Mouse (Mus musculus) cerebellum, postnatal 25 days (tissue): Measurements from ENCODE around the gene Zdhhc17.

Experiments
- DNase-seq, 2 experiments: peaks; one replicate each; pipeline ENCODE4 v3.0.0; 2021; ENCODE audit warnings: mixed read lengths in 2 of 2

Gene Zdhhc17

DNA sequence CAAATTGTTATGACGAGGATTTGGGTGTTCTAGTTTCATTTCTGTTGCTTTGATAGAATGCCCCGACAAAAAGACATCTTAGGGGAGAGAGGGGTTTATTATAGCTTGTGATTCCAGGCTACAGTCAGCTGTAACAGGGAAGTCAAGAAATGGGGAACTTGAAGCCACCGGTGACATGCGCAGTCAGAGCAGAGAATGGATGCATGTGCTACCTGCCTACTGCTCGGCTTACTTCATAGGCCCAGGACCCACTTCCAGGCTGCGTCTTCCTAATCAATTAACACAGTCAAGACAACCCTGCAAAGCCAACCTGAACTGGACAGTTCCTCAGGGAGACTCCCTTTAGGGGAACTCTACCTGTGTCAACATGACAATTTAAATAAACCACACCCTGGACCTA lies 5.7 kb downstream of the Zdhhc17 start:
- no peak for DNase-seq

DNA sequence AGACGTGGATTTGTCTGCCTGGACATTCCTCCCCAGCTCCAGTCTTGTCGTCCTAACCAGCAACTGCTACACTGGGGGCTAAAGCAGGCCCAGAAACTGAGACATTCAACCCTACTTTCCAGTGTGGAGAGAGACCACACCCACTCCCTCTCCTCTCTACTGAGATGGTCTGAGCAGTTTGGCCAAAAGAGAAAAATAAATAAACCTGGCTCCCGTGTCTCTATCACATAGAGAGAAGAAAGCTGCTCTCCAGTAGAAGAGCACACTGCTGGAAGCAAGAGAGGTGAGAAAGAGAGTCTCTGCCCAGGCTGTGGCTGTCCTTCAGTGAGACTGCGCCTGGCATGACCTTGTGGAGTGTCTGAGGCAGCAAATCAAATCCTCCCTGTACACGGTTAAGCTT lies 10.7 kb downstream of the Zdhhc17 start:
- DNase-seq: no peak

DNA sequence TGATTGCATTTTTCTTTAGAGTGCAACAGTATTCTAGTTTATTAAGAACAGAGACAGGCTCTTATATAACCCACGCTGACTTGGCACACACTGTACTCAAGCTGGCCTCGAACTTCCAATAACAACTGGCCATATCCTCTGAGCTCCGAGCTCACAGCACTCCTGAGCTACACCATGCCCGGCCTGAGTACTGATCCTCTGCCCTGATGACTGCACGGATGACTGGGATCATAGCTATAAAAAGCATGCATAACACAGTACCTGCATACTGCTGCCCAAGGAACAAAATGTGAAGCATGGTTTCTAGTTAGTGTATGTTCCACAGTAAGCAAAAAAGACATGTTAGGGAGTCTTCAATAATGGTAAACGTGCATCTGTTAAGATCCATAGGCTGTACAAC lies 12.8 kb downstream of the Zdhhc17 start:
- no peak for DNase-seq

DNA sequence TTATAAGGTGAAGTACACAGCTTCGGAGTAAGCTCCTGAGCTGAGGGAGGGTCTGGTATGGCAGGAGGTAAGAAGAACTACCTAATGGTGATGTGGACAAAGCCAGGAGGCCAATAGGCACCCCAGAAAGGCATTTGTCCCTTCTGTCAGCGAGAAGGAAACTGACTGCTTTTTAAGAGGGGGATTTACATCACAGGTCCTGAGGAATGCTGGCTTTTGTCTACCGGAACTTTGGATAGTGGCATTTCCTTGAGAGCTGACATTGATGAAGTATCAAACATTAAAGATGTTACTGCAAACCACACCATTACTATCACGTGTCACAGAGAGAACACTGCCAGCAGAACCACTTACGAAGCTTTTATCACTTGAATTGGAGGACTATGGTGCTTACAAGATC lies 15.2 kb downstream of the Zdhhc17 start:
- no peak for DNase-seq

DNA sequence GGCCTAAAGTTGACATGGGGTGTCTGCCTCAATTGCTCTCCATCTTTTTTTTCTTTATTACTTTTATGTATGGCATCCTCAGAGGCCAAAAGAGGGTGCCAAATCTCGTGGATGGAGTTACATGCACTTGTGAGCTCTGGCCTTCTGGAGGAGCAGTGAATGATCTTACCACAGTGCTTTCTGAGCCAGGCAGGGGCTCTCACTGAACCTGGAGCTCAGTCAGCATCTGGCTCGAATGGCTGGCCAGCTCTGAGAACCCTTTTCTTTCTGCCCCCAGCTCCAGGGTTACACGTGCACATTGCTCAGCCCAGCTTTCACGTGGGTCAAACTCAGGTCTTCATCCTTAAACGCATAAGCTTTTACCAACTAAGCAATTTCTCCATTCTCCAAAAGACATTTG lies 16.7 kb downstream of the Zdhhc17 start:
- no peak for DNase-seq

DNA sequence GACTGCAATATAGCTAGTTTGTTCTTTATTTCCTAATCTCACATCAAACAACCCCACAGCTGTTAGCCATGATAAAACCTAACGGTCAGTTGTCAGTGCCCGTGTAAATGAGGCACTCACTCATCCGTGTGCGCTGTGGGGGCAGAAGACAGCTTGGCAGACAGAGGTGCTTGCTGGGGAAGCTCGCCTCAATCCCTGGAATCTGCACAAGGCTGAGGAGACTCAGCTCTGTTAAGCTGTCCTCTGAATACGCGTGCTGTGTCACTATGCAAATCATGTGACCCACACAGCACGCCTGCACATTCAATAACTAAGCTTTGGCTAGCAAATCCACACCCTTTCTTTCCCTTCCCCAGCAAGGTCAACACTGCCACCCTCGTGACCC lies 17.9 kb downstream of the Zdhhc17 start:
- peak in 1 of 2 experiments; percentile 35 for DNase-seq

DNA sequence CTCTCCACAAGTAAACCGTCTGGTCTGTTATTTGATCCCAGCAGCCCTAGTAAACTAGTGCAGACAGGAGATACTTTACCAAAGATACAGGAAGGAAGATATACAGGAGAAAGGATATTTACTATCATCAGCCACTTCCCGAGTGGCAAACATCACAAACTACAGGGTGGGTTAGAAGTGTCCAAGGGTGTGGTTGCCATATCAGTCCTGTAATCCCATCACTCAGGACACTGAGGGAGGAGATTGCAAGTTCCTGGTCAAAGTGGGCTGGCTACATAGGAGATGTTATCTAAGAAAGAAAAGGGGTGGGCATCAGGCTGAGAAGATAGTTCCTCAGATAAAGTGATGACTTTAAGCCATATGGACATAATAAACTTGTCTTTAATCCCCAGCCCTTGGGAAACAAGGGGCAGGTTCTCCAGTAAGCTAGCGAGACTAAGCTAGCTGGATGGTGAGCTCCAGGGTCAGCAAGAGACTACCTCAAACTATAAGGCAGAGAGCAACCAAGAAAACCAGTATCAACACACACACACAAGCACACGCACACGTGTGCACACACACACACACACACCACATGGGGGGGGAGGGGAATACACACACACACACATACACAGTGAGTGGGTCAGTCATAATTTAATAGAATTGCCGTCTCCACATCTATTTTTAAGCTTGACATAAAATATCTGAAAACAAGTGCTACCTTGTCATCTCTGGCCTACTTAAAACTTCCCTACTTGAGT lies 18.5 kb downstream of the Zdhhc17 start:
- DNase-seq: no peak

DNA sequence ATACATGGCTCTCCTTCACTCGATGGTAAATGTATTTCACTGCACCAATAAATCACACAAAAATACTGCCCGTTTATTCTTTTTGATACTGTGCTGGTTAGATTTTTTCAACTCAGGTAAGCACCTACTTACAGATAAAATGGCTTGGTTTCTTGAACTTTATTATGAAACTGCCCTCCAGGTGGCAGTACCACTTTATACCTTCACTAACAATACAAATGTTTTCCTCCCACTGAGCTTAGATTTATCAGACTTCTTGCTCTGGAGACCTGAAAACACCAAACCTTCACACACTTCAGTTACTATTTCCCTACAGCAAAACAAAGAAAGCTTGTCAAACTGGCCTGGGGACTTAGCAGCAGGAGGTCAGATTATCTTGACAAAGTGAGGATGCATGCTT lies 20.2 kb downstream of the Zdhhc17 start:
- peak in 1 of 2 experiments; percentile 31 for DNase-seq

DNA sequence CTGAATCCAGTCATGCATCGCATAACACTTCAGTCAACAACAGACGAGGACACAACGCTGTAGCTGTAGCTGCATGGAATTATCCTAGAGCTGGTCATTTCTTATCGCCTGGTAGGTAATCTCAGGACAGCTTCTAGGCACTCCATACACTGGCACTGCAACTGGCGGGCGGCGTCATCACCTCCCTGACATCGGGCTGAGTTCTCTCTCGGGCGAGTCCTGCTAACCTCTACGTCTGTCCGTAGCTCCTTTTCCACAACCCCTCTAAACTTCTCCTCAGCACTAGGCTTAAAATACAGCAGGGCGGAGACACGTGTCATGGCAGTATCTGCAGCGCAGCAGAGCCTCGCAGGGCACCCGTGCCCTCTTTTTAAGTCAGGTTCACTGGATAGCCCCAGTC lies 23.3 kb downstream of the Zdhhc17 start:
- DNase-seq: no peak

DNA sequence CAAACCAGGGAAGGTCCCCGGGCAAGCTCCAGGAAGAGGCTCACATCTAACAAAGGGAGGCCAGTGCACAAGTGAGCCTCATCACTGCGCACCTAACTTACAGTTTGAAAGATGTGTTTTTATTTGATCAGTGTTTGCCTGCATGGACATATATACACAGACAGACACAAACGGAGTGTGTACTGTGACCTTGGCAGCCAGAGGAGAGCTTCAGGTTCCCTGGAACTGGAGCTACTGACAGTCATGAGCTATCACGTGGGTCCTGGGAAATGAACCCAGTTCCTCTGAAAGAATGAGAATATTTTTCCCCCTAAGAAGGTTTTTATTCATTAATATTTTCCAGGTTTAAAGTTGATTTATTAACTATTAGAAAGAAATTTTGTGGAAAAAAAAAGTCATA lies 27.2 kb downstream of the Zdhhc17 start:
- DNase-seq: no peak

DNA sequence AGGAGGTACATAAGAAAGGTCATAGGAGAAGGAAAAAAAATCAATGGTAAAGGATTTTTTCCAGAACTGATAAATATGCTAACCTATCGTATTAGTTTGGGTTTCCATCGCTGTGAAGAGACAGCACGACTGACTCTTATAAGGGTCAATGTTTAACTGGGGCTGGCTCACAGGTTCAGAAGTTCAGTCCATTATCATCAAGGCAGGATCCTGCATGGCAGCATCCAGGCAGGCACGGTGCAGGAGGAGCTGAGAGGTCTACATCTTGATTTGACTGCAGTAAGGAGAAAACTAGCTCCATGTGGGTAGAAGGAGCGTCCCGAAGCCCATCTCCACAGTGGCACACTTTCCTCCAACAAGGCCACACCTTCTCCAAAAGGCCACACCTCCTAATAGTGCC lies 29.5 kb downstream of the Zdhhc17 start:
- no peak for DNase-seq

DNA sequence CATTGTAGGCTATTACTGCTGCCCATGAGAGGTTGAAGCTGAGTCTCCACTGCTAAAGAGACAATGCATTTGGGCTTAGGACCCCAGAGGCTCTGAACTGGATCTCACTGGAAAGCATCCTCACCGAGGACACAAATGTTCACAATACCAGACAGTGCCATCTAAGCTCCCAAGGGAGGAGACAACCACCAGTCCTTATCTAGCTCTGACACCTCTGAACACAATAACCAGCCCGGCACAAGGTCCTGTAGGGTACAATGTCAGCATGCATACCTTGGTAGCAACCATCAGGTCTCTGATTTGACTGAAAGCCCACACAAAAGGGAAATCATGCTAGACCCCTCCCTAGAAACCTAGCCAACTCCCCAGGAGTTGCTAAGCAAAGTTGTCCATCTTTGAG lies 30.5 kb downstream of the Zdhhc17 start:
- no peak for DNase-seq

DNA sequence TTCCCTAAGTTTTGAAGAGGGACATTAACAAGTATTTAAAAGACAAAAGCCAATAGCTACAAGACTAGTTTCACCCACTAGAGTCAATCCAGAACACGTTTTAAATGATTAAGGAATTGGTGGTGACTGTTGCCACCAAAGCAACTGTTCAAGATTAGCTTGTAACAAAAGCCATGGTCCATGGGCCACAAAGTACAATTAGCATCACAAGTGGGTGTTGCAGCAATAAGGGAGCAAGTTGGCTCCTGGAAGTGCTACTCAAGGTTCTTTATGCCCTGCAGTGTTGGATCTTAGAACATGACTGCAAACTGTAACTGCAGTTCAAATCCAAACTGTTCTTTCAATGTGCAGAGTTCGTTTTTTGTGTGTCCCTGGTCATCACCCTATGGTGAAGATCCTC lies 32.6 kb downstream of the Zdhhc17 start:
- DNase-seq: no peak

DNA sequence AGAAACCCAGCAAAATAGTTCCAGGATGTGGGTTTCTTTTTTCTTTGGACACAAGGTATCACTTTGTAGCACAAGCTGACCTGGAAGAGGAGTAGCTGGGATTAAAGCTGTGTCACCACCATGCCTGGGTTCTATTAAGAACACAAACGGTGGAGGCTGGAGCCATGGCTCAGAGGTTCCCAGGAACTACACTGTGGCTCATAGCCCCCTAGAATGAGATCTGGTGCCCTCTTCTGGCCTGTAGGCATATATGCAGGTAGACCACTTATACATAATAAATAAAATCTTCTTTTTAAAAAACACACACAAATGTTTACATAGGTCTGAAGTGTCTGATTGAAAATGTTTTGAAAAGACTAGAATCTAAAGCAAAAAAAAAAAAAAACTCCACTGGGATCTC lies 33.9 kb downstream of the Zdhhc17 start:
- peak; percentile 36 to 63 for DNase-seq

DNA sequence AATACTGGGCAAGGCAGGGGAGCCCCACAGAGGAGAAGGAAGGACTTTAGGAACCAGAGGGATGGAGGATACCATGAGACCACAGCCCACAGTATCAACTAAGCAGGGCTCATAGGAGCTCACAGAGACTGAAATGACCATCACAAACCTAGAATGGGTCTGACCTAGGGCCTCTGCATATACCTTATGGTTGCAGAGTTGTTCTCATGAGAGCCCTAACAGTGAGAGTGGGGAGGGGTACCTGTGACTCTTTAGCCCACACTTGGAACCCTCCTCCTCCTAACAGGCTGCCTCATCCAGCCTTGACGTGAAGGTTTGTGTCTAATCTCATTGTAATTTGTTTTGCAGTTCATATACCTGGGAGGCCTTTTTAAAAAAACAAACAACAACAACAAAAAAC lies 35.1 kb downstream of the Zdhhc17 start:
- no peak for DNase-seq

DNA sequence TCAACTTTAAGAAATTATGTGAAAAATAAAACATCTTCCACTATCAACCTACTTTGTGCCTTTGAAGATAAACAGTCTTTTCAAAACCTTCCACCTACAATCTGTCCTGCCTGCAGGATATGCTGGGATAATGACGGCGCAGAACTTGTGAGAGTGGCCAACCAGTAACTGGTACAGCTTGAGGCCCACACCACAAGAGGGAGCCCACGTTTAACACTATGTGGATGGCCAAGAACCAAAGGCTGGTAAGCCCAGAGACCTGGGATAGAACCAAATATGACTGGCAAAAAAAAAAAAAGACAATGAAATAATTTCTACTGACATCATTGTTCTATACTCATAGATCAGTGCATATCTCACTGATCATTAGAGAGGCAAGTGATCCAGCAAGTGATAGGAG lies 35.5 kb downstream of the Zdhhc17 start:
- peak; percentile 63 to 82 for DNase-seq

DNA sequence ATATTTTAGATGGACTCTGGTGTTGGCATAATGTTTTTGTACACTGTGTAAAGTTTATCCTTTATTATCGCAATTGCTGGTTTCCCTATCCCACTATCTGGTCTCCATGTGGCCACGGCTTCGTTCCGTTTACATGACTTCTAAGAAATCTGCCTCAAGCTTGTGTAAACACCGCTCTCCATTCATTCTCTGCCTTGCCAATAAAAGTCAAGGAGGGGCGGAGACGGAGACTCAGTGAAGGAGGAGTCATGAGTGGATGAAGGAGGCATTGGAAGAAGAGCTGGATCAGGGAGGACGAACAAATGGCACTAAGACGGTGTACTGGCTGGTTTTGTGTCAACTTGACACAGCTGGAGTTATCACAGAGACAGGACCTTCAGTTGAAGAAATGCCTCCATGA lies 37.9 kb downstream of the Zdhhc17 start:
- DNase-seq: no peak

DNA sequence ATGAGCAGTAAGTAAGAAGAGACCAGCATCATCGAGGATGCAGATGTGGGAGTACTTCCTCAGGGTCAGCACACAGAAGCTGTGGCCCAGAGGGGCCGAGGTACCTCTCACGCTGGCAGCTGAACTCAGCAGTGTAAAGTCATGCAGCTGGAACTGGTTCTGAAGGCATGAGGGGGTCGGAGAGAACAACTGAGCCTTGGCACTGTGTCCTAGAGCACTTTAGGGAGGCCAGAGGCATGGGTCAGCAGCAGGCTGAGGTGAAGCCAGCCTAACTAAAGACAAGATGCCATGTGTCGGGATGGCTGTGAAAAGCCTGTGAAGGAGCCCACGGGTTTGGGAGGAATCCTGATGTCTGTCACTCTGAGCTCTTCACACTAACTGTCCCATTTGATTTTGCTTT lies 38.5 kb downstream of the Zdhhc17 start:
- no peak for DNase-seq

DNA sequence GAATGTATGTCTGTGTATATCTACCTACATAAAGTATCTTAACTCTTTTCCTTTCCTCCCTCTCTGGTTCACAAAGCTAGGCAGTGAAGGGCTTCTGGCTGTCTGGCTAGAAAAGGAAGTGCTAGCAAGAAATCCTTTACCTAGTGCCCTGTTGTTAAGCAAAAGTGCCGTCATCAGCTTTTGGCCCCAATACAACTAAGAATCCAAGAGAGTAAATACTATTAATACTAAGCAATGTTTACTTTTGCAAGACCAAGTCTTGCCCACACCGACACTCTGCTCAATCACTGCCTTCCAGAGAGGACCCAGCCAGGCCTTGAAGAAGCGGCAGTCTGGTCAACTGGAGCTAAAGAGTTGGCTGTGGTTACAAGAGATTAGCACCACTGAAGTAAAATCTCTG lies 38.9 kb downstream of the Zdhhc17 start:
- no peak for DNase-seq

DNA sequence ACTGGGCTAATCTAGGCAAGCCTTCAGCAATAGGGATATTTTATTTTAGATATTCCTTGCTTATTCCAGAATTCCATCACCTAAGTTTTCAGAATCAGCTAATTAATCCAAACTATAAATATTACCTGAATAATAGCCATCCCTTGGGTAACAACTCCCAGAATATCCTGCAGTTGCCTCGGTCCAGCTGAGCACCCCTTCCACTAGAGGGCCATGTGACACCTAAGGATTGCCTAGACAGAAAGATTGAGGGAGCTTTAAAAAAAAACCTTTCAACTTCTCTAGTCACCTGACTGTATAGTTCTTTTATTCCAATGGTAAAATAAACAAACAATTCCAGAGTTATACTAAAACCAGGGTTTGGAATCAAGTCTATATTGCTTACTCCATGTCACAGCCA lies 47.8 kb downstream of the Zdhhc17 start:
- no peak for DNase-seq

DNA sequence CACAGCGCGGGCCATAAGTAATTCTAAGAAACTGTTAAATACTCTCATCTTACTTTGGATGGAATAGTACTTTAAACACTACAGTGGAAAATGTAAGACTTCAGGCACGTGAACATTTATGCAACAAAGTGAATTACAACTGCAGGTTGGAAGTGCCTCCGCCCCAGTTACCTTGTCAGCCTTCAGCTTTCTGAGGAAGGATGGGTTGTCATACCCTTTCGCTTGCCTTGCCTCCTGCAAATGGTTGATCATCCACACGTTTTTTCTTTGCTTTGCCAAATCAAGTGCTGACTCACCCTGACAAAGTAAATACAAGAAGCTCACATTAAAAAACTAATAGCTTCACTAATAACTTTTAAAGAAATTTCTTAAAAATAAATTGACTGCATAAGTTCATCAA lies 49.1 kb downstream of the Zdhhc17 start:
- DNase-seq: no peak

DNA sequence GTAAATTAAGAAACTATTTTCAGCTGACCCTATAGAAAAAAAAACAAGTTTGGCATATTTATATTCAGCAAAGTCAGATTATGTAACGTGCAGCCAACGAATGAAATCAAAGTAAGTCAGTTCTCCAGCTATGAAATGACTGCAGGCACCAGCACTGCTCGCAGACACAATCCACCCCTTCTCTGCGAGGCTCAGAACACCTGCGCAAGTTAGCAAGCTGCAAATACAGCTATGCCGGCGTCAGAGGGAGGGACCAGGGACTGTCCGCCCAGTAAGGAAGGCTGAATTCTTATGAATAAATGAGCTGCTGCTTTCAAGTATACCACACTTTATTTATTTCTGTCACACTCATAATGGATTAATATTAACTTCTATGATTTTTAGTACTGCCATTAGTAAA lies 50.2 kb downstream of the Zdhhc17 start:
- no peak for DNase-seq

DNA sequence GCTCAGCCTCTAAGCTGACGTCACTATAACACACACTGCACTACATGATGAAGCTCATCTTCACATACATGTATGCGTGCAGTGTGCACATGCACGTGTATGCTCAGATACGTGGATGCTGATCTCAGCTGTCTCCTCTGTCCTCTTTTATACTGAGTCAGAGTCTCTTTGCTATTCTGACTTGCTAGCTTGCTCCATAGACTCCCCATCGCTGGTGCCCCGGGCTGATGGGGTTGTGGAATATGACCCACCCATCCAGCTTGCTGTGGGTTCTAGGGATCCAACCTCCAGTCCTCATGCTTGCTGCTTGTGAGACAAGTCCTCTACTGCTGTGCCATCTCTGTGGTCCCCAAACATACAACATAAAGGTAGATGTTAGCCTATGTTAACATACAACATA lies 51.1 kb downstream of the Zdhhc17 start:
- no peak for DNase-seq

DNA sequence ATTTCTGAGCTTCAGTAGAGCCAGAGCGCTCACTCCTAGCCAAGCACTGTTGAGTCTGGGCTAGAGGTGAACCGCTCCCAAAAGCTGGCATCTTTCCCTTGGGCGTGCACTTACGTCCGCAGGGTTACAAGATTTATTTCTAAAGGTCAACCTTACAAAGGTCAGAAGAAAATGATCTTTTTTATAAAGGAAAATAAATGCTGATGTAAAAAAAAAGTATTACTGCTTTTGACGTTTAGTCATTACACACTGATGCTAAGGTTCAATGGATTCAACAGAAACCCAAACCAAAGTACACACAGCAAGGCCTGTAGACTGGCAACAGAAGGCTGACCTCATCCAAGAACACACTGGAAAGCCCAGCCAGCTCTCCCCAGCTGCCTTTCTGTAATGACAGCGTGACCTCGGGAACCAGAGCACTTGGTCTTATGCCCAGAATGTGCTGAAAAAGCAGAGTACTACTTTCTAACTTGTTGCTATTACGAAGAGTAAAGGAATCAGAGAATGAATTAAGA lies 56.9 kb downstream of the Zdhhc17 start:
- DNase-seq: peak; percentile 40 to 42

DNA sequence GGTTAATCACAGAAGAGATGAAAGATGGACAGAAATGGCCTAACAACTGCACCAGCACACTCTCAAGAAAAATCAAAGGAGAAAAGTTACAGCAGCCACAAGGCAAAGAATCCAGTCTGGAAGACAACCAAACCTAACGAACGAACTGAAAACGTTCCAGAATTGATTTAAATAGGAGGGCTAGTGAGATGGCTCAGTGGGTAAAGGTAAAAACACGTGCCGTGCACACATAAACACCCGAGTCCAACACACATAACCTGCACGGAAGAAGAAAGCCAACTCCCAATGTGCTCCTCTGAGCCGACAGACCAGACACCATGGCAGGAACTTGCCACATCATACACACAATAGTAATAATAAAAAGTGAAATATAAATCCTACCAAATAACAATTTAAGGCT lies 57.7 kb downstream of the Zdhhc17 start:
- DNase-seq: no peak
